Mouse (Mus musculus) CD4-positive, CD25-positive, alpha-beta regulatory T cell, adult 4 months (primary cell): Measurements from ENCODE around the gene Mmp1b. TPM values are rescaled to one million over a fixed set of nuclear protein-coding genes. Genes with fewer than 3 reads are reported as not detected.
"Not testable (repeated sequence)": the region's sequence is repeated elsewhere in the genome, so short reads cannot be mapped to it uniquely, and the experiment has no call there.

Experiments used
- ATAC-seq: one replicate; pipeline ENCODE4 v1.8.0; 2017
- polyA plus RNA-seq, 2 experiments: library from polyadenylated mRNA; unstranded; fragments of 100-300 nt; shearing (Covaris generic); gene quantifications; one replicate each; pipeline ENCODE4 v1.2.1; 2017

Gene Mmp1b
- polyA plus RNA-seq: not detected

DNA sequence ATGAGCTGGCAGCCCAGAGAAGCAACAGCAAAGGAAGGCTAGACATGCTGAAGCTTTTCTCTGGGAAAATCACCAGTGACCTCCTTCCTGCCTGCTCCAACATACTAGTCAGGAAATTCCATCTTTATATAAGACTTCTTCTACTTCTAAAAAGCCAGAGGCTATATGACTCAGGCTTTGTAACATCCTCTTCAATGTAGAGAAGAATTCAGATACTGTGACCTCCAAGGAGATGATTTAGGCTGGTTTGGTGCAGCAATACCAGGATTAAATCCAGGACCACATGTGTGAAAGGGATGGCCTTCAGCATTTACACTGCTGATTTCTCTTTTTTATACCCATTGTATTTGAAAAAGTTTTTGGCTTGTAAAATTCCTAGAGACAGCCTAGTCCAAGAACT is at the start of gene Mmp1b:
Mmp1b (minus strand) TSS at position 101 of the 400 bp plus-strand sequence.
- ATAC-seq: no peak

DNA sequence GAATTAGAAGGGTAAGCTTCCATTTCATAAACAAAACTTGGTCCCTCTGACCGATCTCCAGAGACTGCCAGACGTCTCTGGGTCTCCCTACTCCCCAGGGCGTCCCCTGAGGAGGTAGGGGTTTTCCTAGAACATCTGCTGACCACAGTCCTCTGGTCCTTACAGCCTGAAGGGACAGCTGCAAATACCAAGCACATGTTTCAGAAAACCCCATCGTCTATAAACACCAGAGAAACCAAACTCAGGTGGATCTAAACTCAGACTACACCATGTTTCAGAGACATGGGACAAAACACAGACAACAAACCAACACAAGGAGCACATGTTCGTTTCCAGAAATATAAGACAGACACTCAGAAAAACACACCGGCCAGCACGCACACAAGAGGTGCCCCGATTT is 8.7 kb upstream of the Mmp1b start:
- not testable (repeated sequence) for ATAC-seq

DNA sequence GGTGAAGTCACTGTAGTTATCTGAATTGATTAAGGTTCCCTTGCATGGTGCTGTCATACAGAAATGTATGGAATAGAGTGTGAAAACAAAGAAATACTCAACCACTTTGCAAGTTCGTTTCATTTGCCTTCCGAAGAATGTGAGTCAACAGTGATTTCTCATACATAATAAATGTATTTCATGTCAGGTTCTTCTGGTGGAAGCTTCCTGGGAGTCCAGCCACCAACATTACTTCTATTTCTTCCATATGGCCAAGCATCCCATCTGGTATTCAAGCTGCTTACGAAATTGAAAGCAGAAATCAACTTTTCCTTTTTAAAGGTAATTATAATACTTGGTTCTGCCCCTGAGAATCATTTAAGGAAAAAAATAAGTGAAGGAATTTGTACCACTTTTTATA is 33.3 kb downstream of the Mmp1b start:
- no peak for ATAC-seq

DNA sequence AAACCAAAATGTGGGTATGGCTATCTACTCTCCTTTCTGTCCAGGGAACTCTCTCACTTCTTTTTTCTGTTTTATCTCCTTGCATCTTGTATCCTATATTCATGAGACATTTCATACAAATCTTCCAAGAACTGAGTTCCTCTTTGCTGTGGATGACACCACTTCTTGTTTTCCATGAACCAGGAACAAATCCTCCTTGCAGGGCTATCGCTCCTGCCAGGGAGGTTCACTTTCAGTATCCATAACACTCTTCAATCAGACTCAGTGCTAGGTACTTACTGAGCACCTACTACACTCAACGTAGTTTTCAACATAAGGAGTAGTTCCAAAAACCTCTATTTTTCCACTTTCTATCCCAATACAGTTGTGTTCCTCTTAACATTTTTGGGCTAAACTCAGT is 42.3 kb downstream of the Mmp1b start:
- no peak for ATAC-seq

DNA sequence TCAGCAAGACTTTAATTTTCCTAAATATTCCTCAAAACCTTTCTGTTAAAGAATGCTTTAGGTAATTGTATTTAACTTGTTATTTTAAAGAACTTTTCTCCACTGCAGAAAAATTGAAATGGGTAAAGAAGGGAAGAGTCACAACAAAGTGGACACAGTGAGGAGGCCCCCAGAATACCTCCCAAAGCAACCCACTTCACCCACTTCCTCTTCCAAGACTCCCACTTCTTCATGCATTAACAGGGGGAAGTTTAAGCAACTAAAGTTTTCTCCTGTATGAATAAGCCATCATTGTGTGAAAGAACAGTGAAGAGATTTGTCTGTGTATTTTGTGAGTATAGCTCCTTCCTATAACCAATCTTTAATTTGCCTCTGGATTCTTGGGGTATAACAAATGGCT is 43.7 kb downstream of the Mmp1b start, which contains the start of gene Mmp12:
Mmp12 (plus strand) TSS at position 275 of the 400 bp plus-strand sequence.
- no peak for ATAC-seq

DNA sequence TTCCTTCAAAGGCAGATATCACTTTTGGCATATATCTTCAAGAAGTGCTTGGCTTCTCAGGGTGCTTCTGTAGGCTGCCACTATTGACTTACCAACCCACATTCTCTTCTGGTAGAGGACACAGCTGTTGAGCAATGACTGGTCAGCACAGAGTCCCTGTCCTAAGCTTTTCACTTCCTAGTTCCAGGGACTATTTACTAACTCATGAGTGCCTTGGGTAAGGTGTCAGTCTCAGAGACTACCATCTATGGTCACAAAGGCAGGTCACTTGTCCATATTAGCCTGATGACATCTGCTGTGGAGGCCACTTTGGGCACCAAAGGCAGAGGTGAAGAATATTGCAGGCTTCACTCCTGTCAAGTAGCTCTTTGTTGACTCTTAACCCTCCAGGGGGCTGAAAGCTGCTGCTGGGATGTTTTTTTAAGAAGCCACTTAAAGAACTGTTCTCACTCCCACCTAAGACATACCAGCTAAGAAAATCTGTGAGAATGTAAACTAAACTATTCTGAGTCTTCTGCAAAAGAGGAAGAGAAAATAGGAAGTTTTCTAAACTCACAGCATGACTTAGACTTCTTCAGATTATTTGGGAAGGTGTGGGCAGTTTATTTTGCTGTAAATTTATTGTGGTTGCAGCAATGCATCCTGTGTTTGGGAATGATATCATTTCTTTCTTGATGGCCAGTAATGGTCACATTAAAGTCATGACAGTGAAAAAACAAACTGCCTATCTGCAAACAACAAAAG is 50.9 kb downstream of the Mmp1b start:
- ATAC-seq: no peak

DNA sequence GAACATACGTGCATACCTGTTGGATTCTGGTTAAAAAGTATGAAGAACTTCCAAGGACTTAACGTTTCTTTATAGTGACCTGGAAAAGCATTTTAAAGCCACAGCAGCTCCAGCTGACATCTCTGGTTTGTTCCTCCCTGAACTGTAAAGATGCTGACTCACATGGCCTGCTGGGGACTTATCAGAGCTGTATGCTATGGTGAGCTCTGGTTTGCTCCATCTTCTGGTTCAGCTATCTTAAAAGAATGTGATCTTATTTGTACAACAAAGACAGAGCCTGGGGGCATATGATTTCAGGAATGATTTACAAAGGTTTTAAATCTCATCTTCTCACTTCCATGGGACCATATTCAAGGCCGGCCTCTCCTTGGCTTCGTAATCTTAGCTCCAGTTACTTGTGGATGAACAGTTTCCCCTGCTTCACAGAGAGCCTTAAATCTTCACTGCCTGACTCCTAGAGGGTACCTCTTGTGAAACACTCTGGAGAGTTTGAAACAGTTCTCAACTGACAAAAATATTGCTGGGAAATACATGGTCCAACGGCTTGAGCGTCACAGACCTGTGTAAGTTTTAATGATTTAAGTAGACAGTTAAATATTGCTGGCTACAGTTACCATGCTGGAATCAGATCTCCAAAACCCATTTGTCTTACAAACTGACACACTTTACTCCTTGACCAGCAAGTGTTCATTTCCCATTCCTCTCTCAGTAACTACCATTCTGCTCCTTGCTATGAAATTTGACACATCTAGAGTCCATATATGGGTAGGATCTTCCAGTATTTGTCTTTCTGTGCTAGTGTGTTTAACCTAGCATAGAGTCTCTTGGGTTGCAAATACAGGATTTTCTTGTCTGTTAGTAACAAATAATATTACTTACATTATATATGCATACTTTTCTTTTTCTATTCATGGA is 51.8 kb downstream of the Mmp1b start:
- ATAC-seq: no peak

DNA sequence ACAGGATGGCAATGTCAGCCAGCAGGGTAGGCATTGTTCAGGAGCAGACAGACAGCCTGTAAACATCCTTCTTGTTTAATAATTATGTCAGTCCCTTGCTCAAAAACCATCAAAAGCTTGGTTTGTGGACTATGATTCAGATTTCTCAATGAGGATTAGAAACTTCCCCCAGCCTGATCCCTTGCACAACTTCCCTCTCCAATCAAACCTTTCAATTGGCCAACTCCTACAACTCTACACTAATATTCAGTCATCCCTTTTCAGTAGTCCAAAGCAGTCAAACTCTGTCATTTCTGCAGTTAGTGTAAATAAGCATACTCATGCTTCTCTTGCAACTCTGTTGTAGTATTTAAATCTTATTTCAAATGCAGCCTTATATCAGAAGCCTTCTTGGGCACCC is 56.0 kb downstream of the Mmp1b start:
- ATAC-seq: no peak

Other genes starting within 250 kb of the Mmp1b start
- 1 to 10 TPM; 7.1 to 8.7 TPM for gene Dync2h1, start 203.6 kb downstream of the Mmp1b start, polyA plus RNA-seq
- 10 to 100 TPM in 1 of 2 experiments, 1 to 10 TPM in 1; 8.4 to 43.2 TPM for gene Dcun1d5, start 203.5 kb downstream of the Mmp1b start, polyA plus RNA-seq
- gene Mmp13, start 115.5 kb downstream of the Mmp1b start, polyA plus RNA-seq: not detected
- not detected for gene Mmp12, start 43.7 kb downstream of the Mmp1b start, polyA plus RNA-seq
- not detected for gene Mmp3, start 57.8 kb upstream of the Mmp1b start, polyA plus RNA-seq
- not detected for gene Mmp10, start 114.3 kb upstream of the Mmp1b start, polyA plus RNA-seq
- under 1 TPM in 1 of 2 experiments, not detected in 1; 0.17 TPM for gene Mmp8, start 170.4 kb upstream of the Mmp1b start, polyA plus RNA-seq
- gene Mmp27, start 183.3 kb upstream of the Mmp1b start, polyA plus RNA-seq: under 1 TPM in 1 of 2 experiments, not detected in 1; 0.34 TPM
- gene Mmp20, start 240.2 kb upstream of the Mmp1b start, polyA plus RNA-seq: not detected